Mouse (Mus musculus) fat pad, adult 2 months (tissue): ENCODE data around the gene Fam118a.
A peak's percentile ranks its signal among the peaks of the same experiment; 100 is the strongest.
"Not testable (repeated sequence)": the region's sequence is repeated elsewhere in the genome, so short reads cannot be mapped to it uniquely, and the experiment has no call there.

Experiments used
- DNase-seq: peaks from one replicate; pipeline ENCODE4 v3.0.0-alpha.2; 2011; ENCODE audit warnings: low read depth, low spot score; ENCODE audit errors: extremely low read depth

The Fam118a gene

DNA sequence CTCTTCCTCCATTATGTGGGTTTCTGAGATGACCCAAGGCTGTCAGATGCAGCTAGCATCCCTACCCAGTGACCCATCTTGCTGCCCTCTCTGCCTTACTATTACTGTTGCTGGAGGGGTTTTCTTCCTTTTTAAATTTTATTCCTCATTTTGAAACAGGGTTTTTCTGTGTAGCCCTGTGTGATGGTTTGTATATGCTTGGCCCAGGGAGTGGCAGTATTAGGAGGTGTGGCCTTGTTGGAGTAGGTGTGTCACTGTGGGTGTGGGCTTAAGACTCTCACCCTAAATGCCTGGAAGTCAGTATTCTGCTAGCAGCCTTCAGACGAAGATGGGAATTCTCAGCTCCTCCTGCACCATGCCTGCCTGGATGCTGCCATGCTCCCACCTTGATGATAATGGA is at the start of gene Fam118a:
TSS of gene Fam118a (plus strand) at position 301 of the 400 bp plus-strand sequence.
- DNase-seq: not testable (repeated sequence)

DNA sequence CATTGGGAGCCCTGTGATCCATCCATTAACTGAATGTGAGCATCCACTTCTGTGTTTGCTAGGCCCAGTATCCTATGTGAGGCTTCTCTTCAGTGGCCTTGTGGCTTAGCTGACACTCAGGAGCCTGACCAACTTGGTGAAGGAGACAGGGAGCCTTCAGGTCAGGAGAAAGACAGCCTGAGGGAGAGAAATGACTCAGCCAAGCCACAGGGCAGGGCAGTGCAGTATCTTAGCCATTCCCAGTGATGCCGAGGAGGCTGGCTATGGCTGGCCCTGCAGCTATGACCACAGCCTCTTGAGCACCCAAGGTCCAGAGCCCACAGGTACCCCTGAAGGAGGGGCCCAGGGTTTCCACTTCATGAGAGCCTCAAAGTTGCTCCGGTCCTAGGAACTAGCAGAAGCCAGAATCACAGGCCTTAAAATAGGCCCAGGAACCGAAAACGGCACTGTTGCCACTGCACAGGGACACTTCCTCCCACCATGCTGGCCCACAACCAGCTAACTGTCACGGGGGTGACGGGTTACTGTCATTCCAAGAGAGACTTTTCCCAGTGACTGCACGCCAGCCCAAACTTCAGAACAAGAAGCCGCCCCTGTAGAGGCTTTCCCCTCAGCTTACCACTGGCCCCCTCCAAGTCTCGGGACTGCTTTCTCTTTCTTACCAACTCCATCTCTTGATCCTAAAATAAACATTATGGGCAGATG is 47.0 kb upstream of the Fam118a start:
- DNase-seq: no peak

DNA sequence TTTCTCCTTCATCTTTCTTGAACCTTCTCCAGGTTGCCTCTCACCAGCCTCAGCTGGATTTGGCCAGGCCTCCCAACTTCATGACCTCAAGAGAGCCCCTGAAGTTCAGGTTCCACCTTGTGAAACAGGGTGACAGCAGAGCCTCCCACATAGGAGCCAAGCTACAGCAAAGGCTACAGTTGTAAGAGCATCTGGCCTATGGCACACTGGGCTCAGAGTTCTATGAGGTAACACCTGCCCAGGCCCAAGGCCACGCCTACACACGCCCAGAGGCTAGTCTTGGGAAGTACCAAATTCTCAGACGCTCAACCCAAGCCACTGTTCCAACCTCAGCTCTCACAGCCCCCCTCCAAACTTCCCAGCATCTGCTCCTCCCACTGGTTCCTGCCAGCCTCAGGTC is 45.9 kb upstream of the Fam118a start:
- peak; percentile 92 for DNase-seq

DNA sequence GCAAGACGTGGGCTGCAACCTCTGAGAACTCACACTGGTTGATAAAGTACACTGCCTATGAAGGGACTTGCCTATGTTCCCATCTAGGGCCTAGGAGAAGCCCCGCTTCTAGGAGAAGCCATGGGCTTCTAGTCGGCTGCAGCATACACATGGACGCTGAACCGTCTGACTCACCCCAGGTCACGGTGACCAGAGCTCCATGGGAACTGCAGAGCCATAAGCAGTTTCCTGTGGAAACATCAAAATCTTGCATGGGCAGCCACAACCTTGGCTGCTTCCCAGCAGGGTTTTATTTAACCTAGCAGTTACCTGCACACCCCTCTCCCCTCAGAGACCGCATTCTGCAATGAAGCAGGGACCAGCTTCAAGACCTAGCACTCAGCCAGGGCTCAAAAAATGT is 45.0 kb upstream of the Fam118a start:
- no peak for DNase-seq

DNA sequence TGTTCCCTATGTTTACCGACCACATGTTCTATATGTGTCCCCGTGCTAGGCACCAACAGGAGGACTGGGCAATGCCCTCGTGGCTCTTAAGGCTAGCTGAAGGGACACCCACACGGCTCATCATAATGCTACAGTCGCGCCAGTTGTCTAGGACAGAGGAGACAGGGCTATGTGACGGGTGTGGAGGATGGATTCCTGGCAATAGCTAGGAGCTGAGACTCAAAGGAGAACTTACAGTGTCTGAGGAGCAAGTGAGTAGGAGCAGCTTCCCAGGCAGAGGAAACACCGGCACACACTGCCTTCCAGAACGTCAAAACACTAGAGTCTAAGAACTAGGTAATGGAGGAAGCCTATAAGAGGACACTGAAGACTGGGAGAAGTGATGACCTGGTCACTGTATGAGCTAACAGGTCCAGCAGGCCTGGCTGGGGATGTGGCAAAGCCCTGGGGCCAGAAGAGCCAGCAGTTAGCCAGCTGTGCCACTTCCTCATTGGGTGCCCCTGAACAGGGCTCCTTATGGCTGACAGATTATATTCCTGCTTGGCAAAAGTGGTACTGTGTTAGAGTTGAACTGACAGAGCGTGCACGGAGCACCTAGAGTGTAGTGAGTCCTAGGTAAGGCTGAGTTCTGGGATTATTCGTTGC is 43.1 kb upstream of the Fam118a start:
- no peak for DNase-seq

DNA sequence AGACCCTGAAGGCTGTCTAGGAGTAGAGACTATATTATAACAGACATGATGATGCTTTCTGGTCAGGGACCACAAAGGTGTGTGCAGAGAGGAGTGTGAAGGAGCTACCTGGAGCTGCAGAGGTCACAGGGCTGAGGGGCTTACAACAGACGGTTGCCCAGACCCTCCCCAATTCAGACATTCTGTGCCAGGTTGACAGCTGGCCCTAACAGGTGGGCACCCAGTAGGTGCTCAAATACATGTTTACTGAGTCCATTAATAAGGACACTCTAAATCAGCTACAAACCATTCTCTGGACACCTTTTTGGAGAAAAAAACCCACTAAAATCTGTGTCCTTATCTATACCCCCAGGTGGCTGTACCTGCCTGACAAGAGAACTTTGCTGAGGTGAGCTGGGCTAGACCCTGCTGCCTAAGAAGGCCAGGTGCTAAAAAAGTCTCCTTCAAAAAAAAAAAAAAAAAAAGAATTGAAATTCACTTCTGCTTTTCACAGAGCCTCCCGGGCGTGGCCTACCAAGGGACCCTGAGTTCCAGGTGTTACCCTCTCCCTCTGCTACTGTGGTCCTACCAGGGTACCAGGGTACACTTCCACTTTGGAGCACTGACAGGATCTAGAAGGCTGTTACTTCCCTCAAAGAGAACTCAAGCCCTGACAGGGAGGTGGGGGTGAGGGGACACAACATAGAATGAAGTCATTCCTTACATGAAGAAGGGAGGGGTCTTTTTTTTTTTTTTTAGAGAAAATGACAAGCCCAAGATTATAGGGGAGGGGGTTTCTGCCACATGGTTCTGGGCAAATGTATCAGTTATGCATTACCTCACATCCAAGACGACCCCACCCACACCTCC is 42.4 kb upstream of the Fam118a start:
- no peak for DNase-seq

DNA sequence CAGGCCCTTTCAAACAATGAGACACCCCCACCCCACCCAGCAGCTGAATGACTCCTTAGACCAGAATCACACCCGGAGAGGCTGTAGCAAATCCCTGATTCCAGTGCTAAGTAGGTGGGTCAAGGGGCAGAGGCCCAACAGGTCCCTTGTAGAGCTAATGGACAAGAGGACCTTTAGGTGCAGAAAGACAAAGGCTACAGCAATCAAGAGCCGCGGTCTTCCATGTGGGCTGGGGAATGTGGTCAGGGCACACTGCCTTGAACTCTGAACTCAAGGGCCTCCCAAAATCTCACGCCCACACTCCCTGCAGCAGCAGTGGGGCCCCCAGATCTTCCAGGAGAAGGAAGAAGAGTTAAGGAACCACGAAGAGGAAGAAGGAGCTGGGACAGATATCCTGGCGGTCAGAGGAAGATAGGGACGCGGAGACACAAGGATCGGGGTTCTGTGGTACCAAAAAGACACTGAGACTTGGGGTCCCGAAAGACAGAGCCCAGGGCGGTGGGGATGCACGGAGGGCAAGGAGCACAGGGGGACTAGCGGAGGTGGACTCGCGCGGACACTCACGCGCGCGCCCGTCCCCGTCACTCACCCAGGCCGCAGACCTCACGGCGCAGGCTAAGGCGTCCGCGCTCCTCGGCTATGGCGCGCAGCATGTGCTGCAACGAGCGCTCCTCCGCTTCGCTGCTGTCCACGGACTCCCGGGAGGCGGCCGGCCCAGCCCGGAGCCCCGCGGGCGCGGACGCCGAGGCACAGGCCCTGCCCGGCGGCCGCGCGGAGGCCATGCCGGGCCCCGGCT is 41.5 kb upstream of the Fam118a start:
- DNase-seq: no peak

DNA sequence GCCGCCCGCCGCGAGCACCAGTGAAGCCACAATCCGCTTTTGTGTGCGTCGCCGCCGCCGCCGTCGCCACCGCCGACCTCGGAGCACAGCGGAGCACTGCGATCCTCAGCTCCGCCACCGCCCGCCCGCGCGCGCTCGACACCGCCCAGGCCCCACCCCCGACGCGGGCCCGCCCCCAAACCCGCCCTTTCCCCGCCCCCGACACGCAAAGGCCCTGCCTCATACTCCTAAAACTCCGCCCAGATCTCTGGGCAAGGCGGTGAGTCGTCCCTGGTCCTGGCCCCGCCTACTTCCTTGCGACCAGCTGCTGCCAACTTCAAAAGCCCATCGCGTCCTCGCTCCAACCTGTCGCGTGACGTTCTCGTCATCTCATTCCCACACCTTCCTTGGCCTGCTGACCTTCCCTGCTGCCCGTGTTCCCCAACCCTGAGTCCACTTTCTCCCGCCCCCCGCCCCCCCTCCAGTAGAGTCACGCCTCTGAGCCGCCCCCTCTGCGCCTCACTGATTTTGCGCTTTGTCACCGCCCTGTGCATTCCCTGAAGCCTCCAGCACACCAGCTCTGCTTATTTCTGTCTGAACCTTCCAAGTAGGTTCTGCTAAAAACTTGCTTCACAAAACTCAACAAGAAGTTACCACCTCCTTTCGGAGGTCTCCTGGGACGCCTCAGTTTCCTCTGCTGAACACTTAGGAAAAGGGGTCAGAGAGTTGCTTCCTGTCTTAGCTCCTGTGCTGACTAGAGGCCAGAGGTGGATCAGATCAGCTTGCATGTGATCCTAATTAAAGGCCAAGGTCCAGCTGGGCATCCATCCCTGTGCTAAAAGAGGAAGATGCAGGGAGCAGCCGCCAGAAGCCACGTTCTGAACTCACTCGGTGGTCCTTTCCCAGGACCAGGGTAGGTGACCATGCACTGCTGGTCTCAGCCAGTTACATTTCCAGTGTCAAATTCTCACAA is 40.6 kb upstream of the Fam118a start, which contains the start of gene 5031439G07Rik:
TSS of gene 5031439G07Rik (minus strand) at position 678 of the 952 bp plus-strand sequence.
- no peak for DNase-seq

DNA sequence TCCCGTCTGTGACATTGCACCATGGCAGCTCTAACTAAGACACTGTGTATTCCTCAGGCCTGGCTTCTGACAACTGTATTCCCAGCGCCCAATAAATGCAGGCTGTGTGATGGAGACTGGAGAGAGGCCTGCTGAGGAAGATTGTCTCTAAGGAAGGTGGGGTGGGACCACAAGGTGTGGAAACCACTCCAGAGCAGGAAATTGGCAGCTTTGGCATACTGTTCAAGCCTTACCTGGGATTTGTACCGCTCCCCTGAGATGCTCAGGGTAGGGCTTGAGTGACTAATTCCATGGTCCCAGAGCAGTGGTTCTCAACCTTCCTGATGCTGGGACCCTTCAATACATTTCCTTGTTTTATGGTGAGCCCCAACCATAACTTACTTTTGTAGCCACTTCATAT is 39.6 kb upstream of the Fam118a start:
- no peak for DNase-seq

DNA sequence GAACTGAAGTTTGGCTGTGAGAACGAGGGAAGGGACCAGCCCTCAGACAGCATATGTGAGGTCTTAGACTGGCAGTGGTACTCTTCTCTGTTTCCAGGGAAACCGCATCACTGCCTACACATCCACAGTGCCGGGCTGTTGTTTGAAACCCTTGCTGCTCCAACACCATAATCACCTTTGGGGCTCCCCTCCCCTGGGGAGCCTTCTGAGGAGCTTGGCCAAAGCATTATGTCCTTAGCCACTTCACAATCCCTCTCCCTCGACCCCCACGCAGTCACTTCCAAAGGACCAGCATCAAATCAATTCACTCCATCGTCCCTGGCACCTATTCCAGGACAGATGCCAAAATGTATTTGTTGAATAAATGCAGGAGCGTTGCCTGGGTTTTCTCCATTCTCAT is 39.0 kb upstream of the Fam118a start:
- DNase-seq: no peak

DNA sequence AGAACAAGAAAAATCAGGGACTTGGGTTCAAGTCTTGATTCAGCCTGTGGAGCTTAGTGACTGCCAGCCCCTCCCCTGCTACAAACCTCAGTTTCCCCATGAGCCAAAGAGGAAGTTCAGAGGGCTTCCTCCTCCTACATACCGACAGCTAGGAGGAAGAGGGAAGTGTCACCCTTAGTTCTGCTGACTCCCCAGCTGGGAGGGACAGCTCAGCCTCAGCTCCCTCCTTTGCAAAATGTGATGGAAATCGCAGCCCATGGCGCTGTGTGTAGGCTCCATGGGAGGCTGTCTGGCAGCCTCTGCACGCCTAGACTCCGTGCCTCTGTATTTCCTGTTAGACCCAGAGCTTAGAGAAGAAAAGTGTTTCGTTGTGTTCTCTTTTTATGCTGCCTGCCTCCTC is 34.2 kb upstream of the Fam118a start:
- DNase-seq: no peak

DNA sequence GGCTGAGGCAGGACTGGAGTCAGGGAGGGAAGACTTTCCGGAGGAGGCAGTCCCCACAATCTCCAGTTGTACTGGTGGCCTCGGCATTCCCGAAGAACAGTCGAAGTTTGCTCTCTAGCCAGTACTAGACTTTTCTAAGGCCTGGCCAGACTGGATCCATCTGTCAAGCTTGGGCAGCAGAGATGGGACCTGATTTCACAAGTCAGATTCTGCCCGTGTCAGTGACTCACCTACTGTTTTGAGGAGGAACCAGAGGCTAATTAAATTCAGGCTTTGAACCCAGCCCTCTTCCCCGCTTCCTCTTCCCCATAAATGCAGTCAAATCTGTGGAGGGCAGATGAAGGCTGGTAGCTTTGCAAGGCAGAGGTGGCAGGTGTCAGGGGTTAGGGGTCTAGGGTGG is 33.7 kb upstream of the Fam118a start:
- DNase-seq: no peak

DNA sequence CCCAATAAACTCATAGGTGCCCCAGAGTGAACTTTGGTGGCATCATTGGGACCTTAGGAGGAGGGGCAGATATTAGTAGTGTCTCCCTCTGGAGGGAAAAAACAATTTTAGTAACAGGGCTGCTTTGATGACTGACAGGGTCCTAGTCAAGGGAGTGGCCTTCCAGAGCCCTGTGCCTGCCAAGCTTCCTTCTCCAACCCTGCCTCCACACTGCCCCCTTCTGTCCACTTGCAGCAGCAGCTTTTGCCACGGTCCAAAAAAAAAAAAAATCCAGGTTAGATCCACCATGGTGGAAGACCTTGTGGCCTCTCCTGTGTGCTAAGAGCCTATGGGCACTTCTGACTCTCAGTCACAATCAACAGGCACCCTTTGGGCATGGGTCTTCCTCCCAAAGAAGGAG is 32.8 kb upstream of the Fam118a start:
- no peak for DNase-seq

DNA sequence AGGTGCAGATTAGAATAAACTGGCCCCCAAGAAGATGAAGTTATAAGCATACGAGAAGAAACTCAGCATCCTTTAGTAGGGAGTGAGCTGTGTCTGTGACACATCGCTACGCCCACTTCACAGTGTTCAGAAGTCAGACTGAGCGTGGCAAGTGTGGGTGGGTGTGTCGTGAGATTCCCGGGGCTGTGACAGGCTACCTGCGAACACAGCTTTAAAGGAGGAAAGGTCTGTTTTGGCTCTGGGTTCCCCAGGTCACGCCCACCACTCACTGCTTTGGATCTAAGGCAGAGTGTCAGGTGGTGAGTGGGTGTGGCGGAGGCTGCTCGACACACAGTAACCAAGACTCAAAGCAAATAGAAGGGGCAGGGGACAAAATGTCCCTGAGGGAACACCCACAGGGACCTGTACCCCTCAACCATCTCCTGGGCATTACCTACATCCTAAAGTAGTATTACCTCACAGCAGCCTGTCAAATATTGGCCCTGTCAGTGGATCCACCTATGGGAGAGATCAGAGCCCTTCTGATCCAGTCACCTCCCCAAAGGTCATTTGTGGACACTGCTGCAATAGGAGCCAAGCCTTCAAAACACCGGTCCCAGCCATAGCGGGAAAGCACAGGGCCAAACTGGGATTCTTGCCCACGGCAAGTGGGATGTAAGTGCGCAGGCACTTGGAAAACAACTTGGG is 30.8 kb upstream of the Fam118a start:
- no peak for DNase-seq

DNA sequence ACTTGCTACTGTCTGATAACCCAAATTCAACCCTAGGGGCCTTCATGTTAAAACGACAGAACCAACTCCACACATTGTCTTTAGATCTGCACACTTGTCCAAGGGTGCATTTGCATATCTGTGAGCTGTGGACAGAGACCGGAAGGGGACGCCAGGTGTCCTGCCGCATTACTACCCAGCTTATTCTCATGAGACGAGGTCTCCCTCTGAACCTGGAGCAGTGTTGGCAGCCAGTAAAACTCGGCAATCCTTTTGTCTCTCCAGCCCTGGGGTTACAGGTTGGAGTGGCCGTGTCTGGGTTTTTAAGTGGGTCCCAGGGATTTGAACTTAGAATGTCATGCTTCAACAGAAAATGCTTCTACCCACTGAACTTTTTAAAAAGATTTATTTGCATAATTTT is 28.8 kb upstream of the Fam118a start:
- no peak for DNase-seq

DNA sequence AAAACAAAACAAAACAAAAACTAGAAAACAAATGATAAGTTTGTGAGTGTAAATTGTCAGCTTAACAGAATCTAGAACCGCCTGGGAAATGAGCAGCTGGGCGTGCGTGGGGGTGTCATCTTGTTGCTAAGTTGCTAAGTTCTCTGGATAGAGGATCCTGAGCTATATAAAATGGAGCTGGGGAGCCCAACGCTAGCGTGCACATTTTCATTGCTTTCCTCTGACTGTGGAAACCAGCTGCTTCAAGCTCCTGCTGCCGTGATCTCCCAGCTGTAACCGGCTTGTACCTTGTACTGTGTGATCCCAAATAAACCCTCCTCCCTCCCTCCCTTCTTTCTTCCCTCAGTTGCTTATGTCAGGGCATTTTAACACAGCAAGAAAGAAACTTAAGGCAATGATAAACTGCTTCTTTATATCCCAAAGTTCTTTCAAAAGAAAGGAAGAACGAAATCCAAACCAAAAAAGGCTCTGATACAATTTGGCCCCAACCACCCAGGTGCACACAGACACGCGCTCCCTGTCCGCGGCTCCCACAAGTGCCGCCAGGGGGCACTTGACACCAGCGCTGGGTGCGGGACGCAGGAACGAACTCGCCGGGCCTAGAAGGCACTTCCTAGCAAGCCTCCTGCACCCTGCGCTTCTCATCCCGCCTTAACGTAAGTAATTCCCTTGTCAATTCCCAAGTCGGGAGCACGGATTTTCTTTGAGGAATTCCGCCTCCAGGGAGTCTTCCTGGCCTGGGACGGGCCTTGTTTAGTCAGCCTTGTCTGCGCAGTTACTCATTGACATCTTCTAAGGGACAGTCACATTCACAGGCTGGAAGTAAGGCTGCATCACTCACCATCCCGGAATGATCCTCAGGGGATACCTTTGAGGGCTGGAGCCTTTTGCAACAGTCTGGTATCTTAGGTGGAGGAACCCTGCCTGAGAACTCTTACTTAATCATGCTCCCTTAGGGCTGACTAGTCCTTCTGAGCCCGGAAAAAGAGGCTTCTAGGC is 27.5 kb upstream of the Fam118a start:
- DNase-seq: no peak

DNA sequence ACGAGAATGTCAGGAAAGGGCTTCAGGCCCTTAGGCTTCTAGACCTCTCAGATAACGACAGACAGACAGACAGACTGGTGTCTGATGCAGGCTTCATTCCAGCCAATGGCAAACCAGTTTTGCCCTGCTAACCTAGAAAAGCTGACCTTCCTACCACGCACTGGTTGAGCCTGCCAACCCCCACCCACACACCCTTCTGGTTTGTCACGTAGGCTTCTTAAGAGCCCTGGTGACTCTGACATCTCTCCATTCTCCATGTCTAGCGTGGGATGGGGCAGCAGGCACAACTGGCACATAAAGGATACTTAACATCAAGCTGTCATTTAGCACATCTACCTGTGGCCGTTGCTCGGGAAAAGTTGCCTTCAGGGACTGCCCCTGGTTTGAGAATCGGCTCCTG is 19.1 kb upstream of the Fam118a start:
- peak; percentile 79 for DNase-seq
